Mouse (Mus musculus): ENCODE measurements around the gene Plekha5.

GRCm38 (mm10) chr6:140471751-140472150, 47.9 kb downstream of the Plekha5 start:
- no peak for TF ChIP-seq CTCF (IDR thresholded peaks at IDR 0.05; ENCODE audit: insufficient read depth, low read depth, low read length)
- TF ChIP-seq POLR2A (IDR thresholded peaks at IDR 0.05; ENCODE audit: insufficient read depth, low read depth, low read length) = no peak

Measured in olfactory bulb, adult 2 months (tissue).